Mouse (Mus musculus): Measurements from ENCODE around the gene Fndc1.

- no peak for TF ChIP-seq GATA1 (IDR thresholded peaks at IDR 0.05; ENCODE audit: borderline replicate concordance, low read length)
- TF ChIP-seq FLI1 (IDR thresholded peaks at IDR 0.05; ENCODE audit: low read length), result no peak
These were observed 37.6 kb upstream of the Fndc1 start for GRCm38 (mm10) chr17:7864740-7865139.

Data from megakaryocyte, embryonic 14.5 days (primary cell).